Mouse (Mus musculus): ENCODE measurements around the gene Igfbp7. TPM values are rescaled to one million over a fixed set of nuclear protein-coding genes. Genes with fewer than 3 reads are reported as not detected.

Igfbp7 gene
- polyA plus RNA-seq, 1 experiment from 2014 or later: 250 TPM

GRCm38 (mm10) chr5:77400151-77400550, 7.7 kb downstream of the Igfbp7 start:
- peak; percentile 50; the same call in 1 of the 2 replicates for ATAC-seq (ENCODE audit: low FRiP score, low TSS enrichment)

GRCm38 (mm10) chr5:77399076-77399475, 8.8 kb downstream of the Igfbp7 start:
- WGBS: 80% methylated on average over 4 of the region's 4 CpGs
- Histone ChIP-seq H3K4me2 (replicated peaks; ENCODE audit: low read depth, low read length) (no peak overlapping the region), H3K4me3 (ENCODE audit: low read length) (no peak overlapping the region), H3K9ac (ENCODE audit: low read depth, low read length) (no peak overlapping the region), H3K27me3 (ENCODE audit: control insufficient read depth, insufficient read depth, low read length) (no peaks in the 10 kb centered on the region), H3K9me3 (ENCODE audit: control insufficient read depth, low read length) (no peaks in the 10 kb centered on the region), H3K4me1 (ENCODE audit: control insufficient read depth, insufficient read depth, low read length) (peaks cover 33% of the 10 kb centered on the region; the same call in 1 of the 2 replicates), H3K27ac (ENCODE audit: low read depth, low read length) (peak overlapping the region; percentile 39; the same call in 1 of the 2 replicates), H3K36me3 (ENCODE audit: control insufficient read depth, insufficient read depth, low read length) (no peaks in the 10 kb centered on the region)
- ATAC-seq (ENCODE audit: low FRiP score, low TSS enrichment): no peak

More at GRCm38 (mm10) chr5:77400151-77400550, 7.7 kb downstream of the Igfbp7 start:
- Histone ChIP-seq H3K27me3 (ENCODE audit: control insufficient read depth, insufficient read depth, low read length) (no peaks in the 10 kb centered on the region), H3K9me3 (ENCODE audit: control insufficient read depth, low read length) (no peaks in the 10 kb centered on the region), H3K4me3 (ENCODE audit: low read length) (no peak overlapping the region), H3K27ac (ENCODE audit: low read depth, low read length) (no peak overlapping the region), H3K9ac (ENCODE audit: low read depth, low read length) (no peak overlapping the region), H3K4me1 (ENCODE audit: control insufficient read depth, insufficient read depth, low read length) (peaks cover 34% of the 10 kb centered on the region; the same call in 1 of the 2 replicates), H3K36me3 (ENCODE audit: control insufficient read depth, insufficient read depth, low read length) (no peaks in the 10 kb centered on the region), H3K4me2 (replicated peaks; ENCODE audit: low read depth, low read length) (no peak overlapping the region)
- WGBS: 61% methylated on average over 7 of the region's 7 CpGs

- peaks cover 30% of the 10 kb centered on the region; the same call in 1 of the 2 replicates for H3K4me1 ChIP-seq (ENCODE audit: control insufficient read depth, insufficient read depth, low read length)
- no peaks in the 10 kb centered on the region for H3K27me3 ChIP-seq (ENCODE audit: control insufficient read depth, insufficient read depth, low read length)
- no peak overlapping the region for H3K4me3 ChIP-seq (ENCODE audit: low read length)
- H3K27ac ChIP-seq (ENCODE audit: low read depth, low read length): peak overlapping the region; percentile 39
- ATAC-seq (ENCODE audit: low FRiP score, low TSS enrichment): no peak
- H3K4me2 ChIP-seq (replicated peaks; ENCODE audit: low read depth, low read length): no peak overlapping the region
- WGBS: 74% methylated on average over 14 of the region's 14 CpGs
- no peak overlapping the region for H3K9ac ChIP-seq (ENCODE audit: low read depth, low read length)
- no peaks in the 10 kb centered on the region for H3K36me3 ChIP-seq (ENCODE audit: control insufficient read depth, insufficient read depth, low read length)
- H3K9me3 ChIP-seq (ENCODE audit: control insufficient read depth, low read length): no peaks in the 10 kb centered on the region
Measured at GRCm38 (mm10) chr5:77398285-77399057, 9.4 kb downstream of the Igfbp7 start.

GRCm38 (mm10) chr5:77393990-77394618, 13.7 kb downstream of the Igfbp7 start:
- Histone ChIP-seq H3K36me3 (ENCODE audit: control insufficient read depth, insufficient read depth, low read length) (no peaks in the 10 kb centered on the region), H3K9ac (ENCODE audit: low read depth, low read length) (no peak overlapping the region; the same call in 1 of the 2 replicates), H3K4me2 (replicated peaks; ENCODE audit: low read depth, low read length) (no peak overlapping the region), H3K4me3 (ENCODE audit: low read length) (no peak overlapping the region), H3K27me3 (ENCODE audit: control insufficient read depth, insufficient read depth, low read length) (no peaks in the 10 kb centered on the region), H3K27ac (ENCODE audit: low read depth, low read length) (no peak overlapping the region), H3K9me3 (ENCODE audit: control insufficient read depth, low read length) (no peaks in the 10 kb centered on the region), H3K4me1 (ENCODE audit: control insufficient read depth, insufficient read depth, low read length) (0 out of 2 replicates have a peak, but pooled peaks cover 12% of the 10 kb centered on the region)
- WGBS: 74% methylated on average over 9 of the region's 9 CpGs
- peak; percentile 39; the same call in 1 of the 2 replicates for ATAC-seq (ENCODE audit: low FRiP score, low TSS enrichment)

- H3K27me3 ChIP-seq (ENCODE audit: control insufficient read depth, insufficient read depth, low read length): no peaks in the 10 kb centered on the region
- no peaks in the 10 kb centered on the region for H3K36me3 ChIP-seq (ENCODE audit: control insufficient read depth, insufficient read depth, low read length)
- H3K4me1 ChIP-seq (ENCODE audit: control insufficient read depth, insufficient read depth, low read length): peaks cover 5% of the 10 kb centered on the region; the same call in 1 of the 2 replicates
- no peak overlapping the region for H3K4me3 ChIP-seq (ENCODE audit: low read length)
- ATAC-seq (ENCODE audit: low FRiP score, low TSS enrichment): no peak
- WGBS: 81% methylated on average over 10 of the region's 10 CpGs
- H3K4me2 ChIP-seq (replicated peaks; ENCODE audit: low read depth, low read length): no peak overlapping the region
- no peaks in the 10 kb centered on the region for H3K9me3 ChIP-seq (ENCODE audit: control insufficient read depth, low read length)
- H3K9ac ChIP-seq (ENCODE audit: low read depth, low read length): no peak overlapping the region
- H3K27ac ChIP-seq (ENCODE audit: low read depth, low read length): no peak overlapping the region
Measured at GRCm38 (mm10) chr5:77393094-77393619, 14.7 kb downstream of the Igfbp7 start.

GRCm38 (mm10) chr5:77390272-77390671, 17.6 kb downstream of the Igfbp7 start:
- 73% methylated on average over 2 of the region's 2 CpGs for WGBS
- H3K27ac ChIP-seq (ENCODE audit: low read depth, low read length): no peak overlapping the region

GRCm38 (mm10) chr5:77388359-77388758, 19.5 kb downstream of the Igfbp7 start:
- H3K4me1 ChIP-seq (ENCODE audit: control insufficient read depth, insufficient read depth, low read length): peaks cover 43% of the 10 kb centered on the region
- no peak overlapping the region; the same call in 1 of the 2 replicates for H3K27ac ChIP-seq (ENCODE audit: low read depth, low read length)
- no peaks in the 10 kb centered on the region for H3K36me3 ChIP-seq (ENCODE audit: control insufficient read depth, insufficient read depth, low read length)
- H3K27me3 ChIP-seq (ENCODE audit: control insufficient read depth, insufficient read depth, low read length): no peaks in the 10 kb centered on the region
- H3K9me3 ChIP-seq (ENCODE audit: control insufficient read depth, low read length): no peaks in the 10 kb centered on the region
- H3K4me3 ChIP-seq (ENCODE audit: low read length): no peak overlapping the region
- no peak overlapping the region for H3K4me2 ChIP-seq (replicated peaks; ENCODE audit: low read depth, low read length)
- no peak overlapping the region for H3K9ac ChIP-seq (ENCODE audit: low read depth, low read length)
- WGBS: 89% methylated on average over 6 of the region's 6 CpGs
- ATAC-seq (ENCODE audit: low FRiP score, low TSS enrichment): no peak

More at GRCm38 (mm10) chr5:77390272-77390671, 17.6 kb downstream of the Igfbp7 start:
- Histone ChIP-seq H3K9ac (ENCODE audit: low read depth, low read length) (no peak overlapping the region), H3K4me1 (ENCODE audit: control insufficient read depth, insufficient read depth, low read length) (peaks cover 29% of the 10 kb centered on the region; the same call in 1 of the 2 replicates), H3K4me3 (ENCODE audit: low read length) (no peak overlapping the region), H3K4me2 (replicated peaks; ENCODE audit: low read depth, low read length) (no peak overlapping the region), H3K36me3 (ENCODE audit: control insufficient read depth, insufficient read depth, low read length) (no peaks in the 10 kb centered on the region), H3K9me3 (ENCODE audit: control insufficient read depth, low read length) (no peaks in the 10 kb centered on the region), H3K27me3 (ENCODE audit: control insufficient read depth, insufficient read depth, low read length) (no peaks in the 10 kb centered on the region)
- ATAC-seq (ENCODE audit: low FRiP score, low TSS enrichment): no peak

- Histone ChIP-seq H3K9ac (ENCODE audit: low read depth, low read length) (no peak overlapping the region), H3K36me3 (ENCODE audit: control insufficient read depth, insufficient read depth, low read length) (no peaks in the 10 kb centered on the region), H3K9me3 (ENCODE audit: control insufficient read depth, low read length) (no peaks in the 10 kb centered on the region), H3K4me2 (replicated peaks; ENCODE audit: low read depth, low read length) (no peak overlapping the region), H3K4me1 (ENCODE audit: control insufficient read depth, insufficient read depth, low read length) (peaks cover 45% of the 10 kb centered on the region), H3K4me3 (ENCODE audit: low read length) (no peak overlapping the region), H3K27me3 (ENCODE audit: control insufficient read depth, insufficient read depth, low read length) (no peaks in the 10 kb centered on the region), H3K27ac (ENCODE audit: low read depth, low read length) (peak overlapping the region; percentile 62)
- 38% methylated on average over 8 of the region's 8 CpGs for whole genome bisulfite sequencing
- peak; percentile 21; the same call in 1 of the 2 replicates for ATAC-seq (ENCODE audit: low FRiP score, low TSS enrichment)
Measured at GRCm38 (mm10) chr5:77387414-77387704, 20.5 kb downstream of the Igfbp7 start.
